Mouse (Mus musculus) myocyte (in vitro differentiated cells): ENCODE measurements around the gene Nmrk1.

Experiments
- MYOG ChIP-seq, 3 experiments: IDR thresholded peaks; one replicate each; pipeline ENCODE4 v1.6.1; 2011; ENCODE audit warnings: control low read depth in 2 of 3, low read depth in 2 of 3, mild to moderate bottlenecking in 2 of 3; ENCODE audit not compliant: insufficient read length in 2 of 3, control insufficient read depth in 1 of 3, insufficient read depth in 1 of 3
- POLR2A ChIP-seq: IDR thresholded peaks from one replicate; pipeline ENCODE4 v1.6.1; 2011; ENCODE audit warnings: low read depth, mild to moderate bottlenecking, control low read depth, moderate library complexity; ENCODE audit not compliant: insufficient read length

DNA sequence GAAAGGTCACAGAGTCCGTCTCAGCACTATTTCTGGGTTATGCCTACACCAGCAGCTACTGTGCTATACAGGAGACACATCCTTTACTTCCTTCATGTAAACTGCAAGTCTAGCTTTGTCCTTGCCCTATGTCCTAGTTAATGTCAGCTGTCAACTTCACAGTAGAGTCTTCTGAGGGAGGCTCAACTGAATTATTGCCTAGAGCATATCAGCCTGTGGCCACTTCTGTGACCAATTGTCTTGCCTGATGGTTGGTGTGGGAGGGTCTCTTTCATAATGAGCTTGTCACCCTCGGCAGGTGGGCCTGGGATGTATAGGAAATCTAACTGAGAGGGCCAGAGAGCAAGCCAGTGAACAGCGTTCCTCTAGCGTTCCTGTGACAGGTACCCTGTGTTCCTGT, 11.7 kb downstream of the Nmrk1 start:
- TF ChIP-seq MYOG (IDR thresholded peaks at IDR 0.05; ENCODE audit: control insufficient read depth in 1 of 3, insufficient read depth in 1 of 3, insufficient read length in 2 of 3, low read depth in 2 of 3): no peak
- TF ChIP-seq POLR2A: no peak
